Mouse (Mus musculus) heart, postnatal 4 days (tissue): Measurements from ENCODE around the gene Gm49711. TPM values are rescaled to one million over a fixed set of nuclear protein-coding genes. Genes with fewer than 3 reads are reported as not detected.
"Not testable (repeated sequence)": the region's sequence is repeated elsewhere in the genome, so short reads cannot be mapped to it uniquely, and the experiment has no call there.

Source experiments
- DNase-seq: peaks from one replicate; pipeline ENCODE4 v3.0.0; 2021
- total RNA-seq, 2 experiments: library from RNA; stranded (reverse); gene quantifications; 2 replicates each; pipeline ENCODE4 v1.2.3; 2021

The Gm49711 gene
- total RNA-seq, 2 experiments from 2014 or later, result not detected

DNA sequence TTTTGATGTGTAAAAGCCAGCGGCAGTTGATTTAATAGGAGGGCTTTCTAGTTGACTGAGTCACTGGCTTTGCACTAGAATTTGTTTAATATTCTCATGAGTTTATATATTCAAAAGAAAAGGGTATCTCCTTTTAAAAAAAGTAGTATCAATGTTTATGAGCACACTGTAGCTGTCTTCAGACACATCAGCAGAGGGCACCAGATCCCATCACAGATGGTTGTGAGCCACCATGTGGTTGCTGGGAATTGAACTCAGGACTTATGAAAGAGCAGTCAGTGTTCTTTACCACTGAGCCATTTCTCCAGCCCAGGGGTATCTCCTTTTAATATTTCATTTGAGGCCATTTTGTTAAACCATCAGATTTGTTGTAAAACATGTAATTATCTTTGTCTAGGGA, 4.7 kb downstream of the Gm49711 start:
- DNase-seq, result no peak

DNA sequence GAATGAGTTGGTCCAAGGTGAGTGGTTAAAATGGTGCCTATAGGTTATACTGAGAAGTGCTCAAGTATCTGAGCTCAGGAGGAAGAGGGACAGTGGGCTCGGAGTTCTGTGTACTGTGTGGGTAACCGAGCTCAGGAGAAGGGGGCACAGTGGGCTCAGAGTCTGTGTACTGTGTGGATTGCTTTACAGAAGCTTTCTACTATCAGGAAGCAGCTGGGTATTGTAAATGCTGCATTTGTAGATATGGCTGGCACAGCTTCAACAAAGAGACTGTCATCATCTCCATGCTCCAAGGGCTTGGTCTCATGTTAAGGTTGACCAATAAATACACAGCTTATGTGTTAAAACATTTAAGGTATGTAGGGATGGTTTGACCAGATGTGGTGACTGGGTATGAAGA, 6.7 kb downstream of the Gm49711 start:
- no peak for DNase-seq

DNA sequence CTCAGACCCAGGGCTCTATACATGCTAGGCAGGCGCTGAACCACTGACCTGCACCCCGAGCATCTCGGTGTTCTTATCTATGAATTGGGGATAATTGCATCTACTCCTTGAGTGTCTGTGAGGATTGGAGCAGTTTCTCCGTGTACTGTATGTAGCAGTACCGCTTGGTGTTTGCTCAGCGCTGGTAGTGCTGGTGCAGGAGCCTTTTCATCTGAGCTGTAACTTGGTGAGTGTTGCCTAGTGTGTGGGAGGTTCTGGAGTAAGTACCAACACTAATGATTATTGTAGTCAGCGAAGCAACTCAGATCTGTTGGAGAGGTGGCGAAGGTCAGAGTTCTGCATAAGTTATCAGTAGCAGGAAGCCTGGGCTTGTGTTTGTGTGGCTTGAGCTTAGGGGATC, 12.2 kb downstream of the Gm49711 start:
- DNase-seq, result no peak

DNA sequence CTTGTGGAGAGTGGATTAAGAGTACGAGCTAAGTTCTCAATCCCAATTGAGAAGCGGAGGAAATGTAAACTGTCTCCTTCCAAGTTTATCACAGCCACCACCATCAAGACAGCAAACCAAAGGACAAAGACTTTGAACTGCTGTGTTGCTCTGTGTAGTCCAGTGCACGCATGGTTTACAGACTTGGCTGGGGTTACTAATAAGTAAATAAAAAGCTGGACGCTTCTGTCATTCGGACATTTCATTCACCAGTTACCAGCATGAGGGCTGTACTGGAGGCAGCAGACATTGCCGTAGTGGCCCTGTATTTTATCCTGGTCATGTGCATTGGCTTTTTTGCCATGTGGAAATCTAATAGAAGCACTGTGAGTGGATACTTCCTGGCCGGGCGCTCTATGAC, 18.7 kb downstream of the Gm49711 start:
- no peak for DNase-seq

- DNase-seq, result no peak
Measured at GRCm38 (mm10) chr16:92083771-92084453, 25.8 kb downstream of the Gm49711 start.

DNA sequence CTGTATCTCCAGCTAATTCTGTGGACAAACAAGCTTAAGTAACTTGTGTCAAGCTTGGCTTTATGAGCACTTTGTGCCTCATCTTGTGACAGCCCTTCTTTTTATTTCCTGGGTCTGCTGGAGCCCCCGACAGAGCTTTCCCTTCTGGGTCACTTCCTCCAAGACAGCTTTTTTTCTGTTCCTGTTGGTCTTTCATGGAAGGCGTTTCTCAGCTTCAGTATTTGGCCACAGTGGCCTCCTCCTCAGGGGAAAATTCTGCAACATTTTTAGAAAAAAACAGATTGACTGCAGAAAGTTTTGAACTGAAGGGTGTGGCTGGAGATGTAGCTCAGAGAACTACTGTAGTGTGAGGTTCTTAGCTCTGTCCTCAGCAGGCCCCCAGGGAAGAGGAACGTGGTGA, 31.1 kb downstream of the Gm49711 start:
- DNase-seq, result no peak

- no peak for DNase-seq
Measured at GRCm38 (mm10) chr16:92091876-92092275, 33.8 kb downstream of the Gm49711 start.

- no peak for DNase-seq
Measured at GRCm38 (mm10) chr16:92098351-92099051, 40.4 kb downstream of the Gm49711 start.

DNA sequence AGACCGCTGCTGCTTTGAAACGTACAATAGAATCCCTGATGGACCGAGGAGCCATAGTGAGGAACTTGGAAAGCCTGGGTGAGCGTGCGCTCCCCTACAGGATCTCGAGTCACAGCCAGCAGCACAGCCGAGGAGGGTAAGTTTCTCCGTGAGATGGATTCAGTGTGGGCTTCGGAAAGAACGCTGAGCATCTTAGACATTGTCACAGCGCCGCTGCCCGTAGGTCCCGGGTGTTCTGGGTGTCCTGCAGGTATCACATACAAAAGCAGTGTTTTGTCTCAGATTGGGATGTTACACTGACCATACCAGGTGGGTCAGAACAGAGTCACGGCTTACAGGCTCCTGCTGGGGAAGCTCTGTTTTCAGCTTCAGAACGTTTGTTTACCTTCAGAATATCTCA, 41.5 kb downstream of the Gm49711 start:
- no peak for DNase-seq

DNA sequence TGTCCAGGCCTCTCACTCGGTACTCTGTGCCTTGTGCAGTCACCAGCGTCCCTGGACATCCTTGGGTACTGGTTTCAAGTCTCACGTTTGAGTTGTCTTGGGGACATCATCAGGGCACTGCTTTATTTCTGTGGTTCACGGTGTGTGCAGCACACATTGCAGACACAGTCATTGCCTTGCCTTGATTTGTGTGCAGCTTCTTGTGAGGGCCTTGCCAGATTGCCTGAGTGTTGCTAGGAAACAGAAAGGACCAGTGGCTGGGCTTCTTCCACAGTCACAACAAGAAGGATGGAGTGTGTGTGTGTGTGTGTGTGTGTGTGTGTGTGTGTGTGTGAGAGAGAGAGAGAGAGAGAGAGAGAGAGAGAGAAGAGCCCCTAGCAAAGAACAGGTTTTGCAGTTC, 42.0 kb downstream of the Gm49711 start:
- no peak for DNase-seq

DNA sequence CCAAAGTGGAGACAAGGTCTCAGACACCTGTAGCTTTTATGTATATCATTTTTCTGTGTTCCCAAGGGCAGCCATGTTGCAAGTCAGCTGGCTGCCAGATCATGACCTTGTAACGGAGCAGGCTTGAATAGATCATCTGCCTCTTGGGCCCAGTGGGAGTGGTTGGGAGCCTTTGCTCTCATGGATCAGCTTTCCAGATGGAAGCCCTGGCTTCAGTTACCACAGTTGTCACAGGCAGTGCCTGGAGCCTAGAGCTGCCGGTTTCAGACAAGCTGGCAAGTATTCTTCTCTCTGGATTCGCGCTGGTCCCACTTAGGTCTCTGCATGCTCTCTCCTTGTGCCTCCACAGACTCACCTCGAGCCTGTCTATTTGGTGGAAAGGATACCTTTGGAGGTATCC, 44.0 kb downstream of the Gm49711 start:
- DNase-seq, result no peak

- not testable (repeated sequence) for DNase-seq
Measured at GRCm38 (mm10) chr16:92102931-92103330, 44.8 kb downstream of the Gm49711 start.

- DNase-seq, result peak; percentile 34
Measured at GRCm38 (mm10) chr16:92103572-92104331, 45.6 kb downstream of the Gm49711 start.

DNA sequence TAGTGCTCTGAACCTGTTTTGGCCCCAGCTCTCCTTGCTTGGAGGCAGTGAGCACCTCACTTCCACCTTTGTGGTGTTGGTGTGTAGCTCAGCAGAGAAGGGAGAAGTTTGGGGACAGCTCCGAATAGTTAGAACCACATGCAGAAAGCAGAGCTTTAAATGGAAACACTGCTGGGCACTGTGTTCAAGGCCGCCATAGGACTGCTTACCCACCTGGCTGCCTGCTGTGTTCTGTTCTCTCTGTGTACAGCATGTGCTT, 46.1 kb downstream of the Gm49711 start:
- no peak for DNase-seq

- no peak for DNase-seq
Measured at GRCm38 (mm10) chr16:92104951-92105350, 46.8 kb downstream of the Gm49711 start.

- DNase-seq, result no peak
Measured at GRCm38 (mm10) chr16:92105631-92106030, 47.5 kb downstream of the Gm49711 start.

- DNase-seq, result no peak
Measured at GRCm38 (mm10) chr16:92107346-92107745, 49.2 kb downstream of the Gm49711 start.

GRCm38 (mm10) chr16:92114706-92115241, 56.7 kb downstream of the Gm49711 start:
- DNase-seq, result peak; percentile 78

GRCm38 (mm10) chr16:92115611-92116421, 57.7 kb downstream of the Gm49711 start:
- DNase-seq, result no peak

DNA sequence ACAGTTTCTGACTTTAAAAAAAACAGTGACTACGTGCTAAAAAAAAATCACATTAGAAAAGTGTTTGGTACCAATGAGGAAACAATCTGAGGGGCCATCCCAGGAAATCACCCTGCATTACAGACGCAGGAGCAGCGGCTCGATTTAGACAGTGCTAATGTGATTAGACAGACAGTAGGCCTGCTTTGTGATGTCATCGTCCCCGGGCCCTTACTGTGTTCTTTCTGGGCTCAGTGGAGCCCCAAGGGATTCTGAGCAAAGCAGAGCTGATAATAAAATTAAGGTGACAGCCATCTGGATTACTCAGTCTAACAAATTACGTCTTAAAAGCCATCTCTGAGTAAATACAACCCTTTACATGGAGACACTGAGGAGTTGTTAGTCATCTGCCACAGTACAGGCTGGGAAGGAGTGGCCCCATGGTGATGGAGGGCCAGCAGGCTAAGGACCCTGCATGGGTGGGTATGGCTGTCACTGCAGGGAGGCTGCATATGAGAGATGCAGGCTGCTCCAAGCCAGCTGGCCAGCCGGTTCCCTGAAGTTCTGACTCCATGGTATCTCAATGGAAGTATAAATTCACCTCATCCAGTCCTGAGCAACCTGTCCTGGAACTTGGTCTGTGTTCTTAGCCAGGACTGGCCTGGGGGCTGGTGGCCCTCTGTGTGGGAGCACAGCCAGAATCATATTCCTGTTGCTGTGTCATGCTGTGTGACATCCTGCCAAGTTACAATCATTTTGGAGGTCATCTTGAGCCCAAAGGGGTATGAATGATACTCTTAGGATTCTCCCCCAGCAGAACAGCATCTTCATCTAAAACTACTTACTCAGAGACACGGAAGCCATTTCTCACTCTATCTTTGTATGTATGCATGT, 59.5 kb downstream of the Gm49711 start:
- DNase-seq, result no peak

DNA sequence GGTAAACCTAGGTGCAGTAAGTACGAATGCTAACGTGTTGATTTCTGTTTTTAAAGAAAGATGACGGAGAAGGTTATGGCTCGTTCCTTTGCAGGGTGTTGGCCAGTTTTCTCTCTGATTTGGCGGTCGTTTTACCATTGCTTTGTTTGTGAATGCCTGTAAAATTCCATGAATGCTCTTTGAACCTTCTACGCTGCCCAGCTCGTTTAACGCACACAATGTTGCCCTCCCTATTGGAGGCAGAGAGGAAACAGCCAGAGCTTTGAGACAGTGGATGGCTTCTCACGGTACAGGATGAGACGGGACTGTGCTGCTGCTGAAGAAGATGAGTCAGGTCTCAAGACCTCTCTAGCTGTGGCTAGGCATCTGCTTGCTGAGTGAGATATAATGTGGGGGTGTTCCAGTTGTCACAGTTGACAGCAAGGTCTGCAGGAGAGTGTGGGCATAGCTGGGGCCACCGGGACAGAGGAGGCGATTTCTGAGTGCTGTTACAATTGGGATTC, 60.9 kb downstream of the Gm49711 start:
- no peak for DNase-seq
